Mouse (Mus musculus) spleen, postnatal 14 days (tissue): ENCODE results near the gene Dhdds.
A peak's percentile ranks its signal among the peaks of the same experiment; 100 is the strongest.
"Not testable (repeated sequence)": the region's sequence is repeated elsewhere in the genome, so short reads cannot be mapped to it uniquely, and the experiment has no call there.

ENCODE experiments used
- DNase-seq, 2 experiments: peaks; one replicate each; pipeline ENCODE4 v3.0.0; 2021 to 2022; ENCODE audit warnings: low spot score in 2 of 2

Gene Dhdds

DNA sequence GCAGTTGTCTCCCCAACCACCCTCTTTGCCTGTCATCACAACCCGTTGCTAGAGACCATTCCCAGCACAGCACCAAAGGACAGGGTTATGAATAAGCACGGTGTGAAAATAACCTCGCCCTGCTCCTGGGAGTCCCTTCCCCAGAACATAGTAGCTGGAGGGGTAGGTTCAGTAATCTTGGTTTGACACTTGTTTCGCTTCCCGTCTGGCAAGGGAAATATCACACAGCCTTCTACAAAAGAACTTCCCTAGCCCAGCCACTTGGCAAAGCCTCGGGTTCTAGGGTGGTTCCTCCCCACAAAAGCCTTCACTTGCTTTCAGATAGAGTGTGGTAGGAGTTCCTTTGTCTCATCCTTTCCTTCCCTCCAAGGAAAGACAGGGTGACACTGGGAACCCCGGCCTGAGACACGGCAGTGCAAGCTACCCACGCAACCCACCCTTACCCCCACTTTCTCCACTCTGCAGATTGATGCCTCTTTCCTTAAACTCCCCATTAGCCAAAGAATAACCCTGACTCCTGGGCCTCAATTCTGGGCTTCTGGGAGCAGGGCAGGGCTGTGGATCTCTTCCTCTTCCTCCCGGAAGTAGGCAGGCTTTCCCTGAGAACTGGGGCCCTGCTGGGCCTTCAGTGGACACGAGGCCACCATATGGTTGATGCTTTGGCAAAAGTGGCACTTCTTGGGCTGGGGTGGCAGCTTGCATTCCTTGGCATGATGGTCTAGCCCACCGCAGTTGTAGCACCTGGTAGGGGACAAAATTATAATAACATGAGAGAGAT is 5.1 kb upstream of the Dhdds start:
- DNase-seq: no peak

GRCm38 (mm10) chr4:134002903-134003302 is 2.2 kb upstream of the Dhdds start:
- DNase-seq: no peak

DNA sequence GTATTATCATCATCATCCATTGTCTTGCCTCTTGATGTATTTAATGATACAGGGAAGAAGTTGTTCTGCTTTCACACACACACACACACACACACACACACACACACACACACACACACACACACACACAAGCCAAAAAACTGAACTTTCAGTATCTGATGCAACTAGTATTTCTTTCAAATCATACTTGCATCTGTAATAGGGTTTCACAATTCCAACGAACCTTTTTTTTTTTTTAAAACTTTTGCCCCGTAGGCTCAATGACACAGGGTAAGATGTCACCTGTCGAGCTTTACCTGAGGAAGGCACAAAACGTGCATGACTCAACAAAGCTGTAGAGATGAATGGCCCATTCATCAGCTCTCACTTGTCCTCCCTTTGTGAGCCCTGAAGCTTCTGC is 1.5 kb upstream of the Dhdds start:
- DNase-seq: no peak

DNA sequence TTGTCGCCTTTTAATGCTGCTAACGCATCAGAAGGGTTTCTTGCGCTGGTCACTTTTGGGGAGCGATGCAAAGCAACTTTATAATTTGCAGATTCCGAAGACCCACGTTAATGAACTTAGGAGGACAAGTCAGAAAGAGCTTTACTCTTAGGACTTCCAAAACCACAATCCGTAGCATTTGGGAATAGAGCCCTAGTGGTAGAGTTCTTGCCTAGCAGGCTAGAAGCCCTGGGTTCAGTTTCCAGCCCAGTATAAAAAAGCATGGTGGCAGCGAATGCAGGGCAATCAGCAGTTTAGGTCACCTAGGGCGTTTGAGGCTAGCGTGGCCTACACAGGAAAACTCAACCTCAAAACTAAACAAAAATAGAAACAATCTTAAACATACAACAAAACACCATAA is 992 bp upstream of the Dhdds start:
- DNase-seq: no peak

DNA sequence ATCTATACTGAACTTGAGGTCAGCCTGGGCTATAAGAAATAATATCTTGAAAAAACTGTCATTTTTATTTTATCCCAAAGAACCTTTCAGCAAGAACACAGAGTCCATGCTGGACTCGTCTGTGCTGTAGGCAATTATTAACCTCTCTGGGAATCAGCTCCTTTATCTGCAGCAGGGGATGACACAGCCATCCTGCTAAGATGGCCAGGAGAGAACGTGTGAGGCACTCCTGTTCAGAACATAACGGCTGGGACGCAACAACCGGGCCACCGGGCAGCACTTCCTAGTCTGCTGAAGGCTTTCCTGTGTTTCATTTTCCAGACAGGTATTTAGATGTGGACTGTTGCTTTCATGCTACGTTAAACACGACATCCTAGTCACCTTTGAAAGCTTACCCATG is 6.0 kb downstream of the Dhdds start:
- no peak for DNase-seq

GRCm38 (mm10) chr4:133991087-133991660 is 9.5 kb downstream of the Dhdds start:
- no peak for DNase-seq

- DNase-seq: no peak
These were observed 10.7 kb downstream of the Dhdds start for GRCm38 (mm10) chr4:133990035-133990434.

DNA sequence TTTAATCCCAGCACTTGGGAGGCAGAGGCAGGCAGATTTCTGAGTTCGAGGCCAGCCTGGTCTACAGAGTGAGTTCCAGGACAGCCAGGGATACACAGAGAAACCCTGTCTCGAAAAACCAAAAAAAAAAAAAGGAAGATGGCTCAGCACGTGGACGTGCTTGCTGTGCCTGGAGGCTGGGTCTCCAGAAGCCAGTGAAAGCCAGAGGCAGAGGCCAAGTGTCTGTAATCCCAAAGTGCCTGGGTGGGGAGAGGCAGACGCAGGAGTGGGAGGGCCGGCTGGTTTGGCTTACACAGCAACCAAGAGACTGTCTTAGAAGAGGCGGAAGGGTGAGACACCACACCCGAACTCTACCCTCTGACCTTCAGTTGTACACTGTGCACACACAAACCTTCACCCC is 12.4 kb downstream of the Dhdds start:
- not testable (repeated sequence) for DNase-seq

GRCm38 (mm10) chr4:133982936-133983335 is 17.8 kb downstream of the Dhdds start:
- DNase-seq: no peak

DNA sequence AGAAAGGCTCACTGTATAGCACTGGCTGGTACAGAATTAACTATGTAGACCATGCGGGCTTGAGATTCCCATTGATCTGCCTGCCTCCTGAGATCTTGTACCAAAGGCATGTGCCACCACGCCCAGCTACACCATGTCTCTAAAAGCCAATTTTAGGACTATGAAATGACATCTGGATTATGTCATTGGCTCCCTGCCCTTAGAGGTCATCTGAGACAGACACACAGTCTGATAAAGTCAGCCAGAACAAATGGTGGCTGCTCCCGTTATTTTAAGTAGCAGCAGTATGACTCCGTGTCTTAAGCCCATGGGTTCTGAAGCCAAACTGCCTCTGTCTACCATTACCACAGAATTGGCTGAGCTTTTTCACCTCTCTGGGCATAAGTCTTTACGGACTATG is 20.2 kb downstream of the Dhdds start:
- DNase-seq: no peak

GRCm38 (mm10) chr4:133978021-133978711 is 22.6 kb downstream of the Dhdds start:
- DNase-seq: no peak

DNA sequence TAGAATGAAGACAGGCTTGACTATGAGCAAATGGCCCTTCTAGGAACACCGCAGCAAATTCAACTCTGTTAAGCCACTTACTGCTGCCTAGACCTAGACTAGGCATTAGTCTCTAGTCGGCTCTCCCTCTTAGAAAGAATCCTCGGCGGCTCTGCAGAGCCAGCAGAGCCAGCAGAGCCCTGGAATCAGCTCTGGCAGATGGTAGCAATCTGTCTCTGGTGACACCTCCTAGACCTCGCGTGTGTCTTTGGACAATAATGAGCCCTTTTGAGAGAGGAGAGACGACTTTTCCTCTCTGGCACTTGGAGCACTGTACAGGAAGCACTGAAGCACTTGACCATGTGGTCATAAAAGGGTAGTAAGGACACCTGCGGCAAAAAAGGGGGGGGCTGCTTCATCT is 29.0 kb downstream of the Dhdds start:
- DNase-seq: no peak

GRCm38 (mm10) chr4:133970876-133971275 is 29.8 kb downstream of the Dhdds start:
- no peak for DNase-seq

DNA sequence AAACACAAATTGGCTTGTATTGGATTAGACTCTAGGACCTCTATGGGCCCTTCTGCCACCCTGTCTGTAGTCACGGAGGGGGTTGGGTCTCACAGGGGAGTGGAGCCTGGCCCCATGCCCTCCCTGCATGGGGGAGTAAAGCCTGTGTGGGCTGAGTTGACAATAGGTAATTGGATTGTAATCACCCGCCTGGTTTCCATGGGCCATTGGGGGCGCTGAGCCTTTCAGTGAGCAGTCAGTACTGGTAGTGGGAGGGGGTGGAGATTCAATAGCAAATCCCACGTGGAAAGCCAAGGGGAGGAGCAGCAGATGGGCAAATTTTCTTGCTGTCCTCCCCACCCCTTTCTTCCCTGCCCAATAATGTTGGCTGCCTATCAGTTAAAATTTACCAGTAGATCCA is 30.5 kb downstream of the Dhdds start:
- DNase-seq: no peak

GRCm38 (mm10) chr4:133969114-133969770 is 31.5 kb downstream of the Dhdds start:
- DNase-seq: no peak

DNA sequence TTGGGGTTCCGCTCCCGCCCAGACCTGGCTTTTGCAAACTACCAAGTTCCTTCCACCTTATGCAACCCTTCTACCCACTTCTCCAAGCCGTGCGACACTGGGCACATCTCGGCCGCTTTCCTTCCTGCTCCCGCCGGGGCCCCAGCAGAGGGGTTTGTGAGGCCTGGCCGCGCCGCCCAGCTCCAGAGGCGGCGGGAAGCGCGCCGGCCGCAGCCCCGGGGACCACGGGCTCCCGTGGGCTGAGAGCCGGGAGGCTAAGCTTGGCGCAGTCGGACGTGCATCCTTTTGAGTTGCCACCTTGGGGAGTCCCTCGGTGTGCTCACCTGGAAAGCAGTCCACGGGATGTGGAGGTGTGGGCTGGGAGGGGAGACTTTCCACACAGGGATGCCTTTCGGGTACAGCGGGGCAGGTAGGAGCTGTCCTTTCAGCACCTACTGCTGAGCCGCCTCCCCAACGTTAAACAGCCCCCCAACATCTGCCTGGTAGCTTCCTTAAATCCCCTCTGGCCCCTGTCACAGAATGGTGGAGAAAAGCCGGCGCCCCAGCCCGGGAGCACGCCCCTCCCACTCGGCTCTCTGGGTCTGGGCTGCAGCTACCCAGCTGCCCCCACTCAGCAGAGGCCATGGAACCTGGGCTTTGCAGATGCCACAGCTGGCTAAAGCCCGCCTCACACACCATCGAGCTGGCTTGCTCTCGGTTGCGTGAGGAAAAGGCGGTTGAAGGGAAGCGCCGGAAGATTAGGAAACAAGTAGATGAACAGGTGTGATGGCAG is 32.4 kb downstream of the Dhdds start, which contains the start of gene Hmgn2:
Gene Hmgn2, minus strand, starts transcription at position 501 of the 772 bp plus-strand sequence.
- DNase-seq: peak; percentile 26 to 47

DNA sequence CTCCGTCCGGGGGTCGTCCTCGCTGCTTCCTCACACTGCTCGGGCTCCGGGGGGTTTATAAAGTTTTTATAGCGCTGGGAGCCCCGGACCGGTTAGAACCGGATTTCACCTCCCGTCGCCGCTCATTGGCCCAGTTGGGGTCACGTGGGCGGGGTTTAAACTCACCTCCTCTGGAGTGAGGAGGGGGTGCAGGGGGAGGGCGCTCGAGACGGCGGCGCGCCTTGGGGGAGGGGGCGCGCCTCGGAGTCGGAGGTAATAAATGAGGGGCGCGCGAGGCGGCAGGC is 32.9 kb downstream of the Dhdds start:
- DNase-seq: peak; percentile 74 to 84

- peak; percentile 98 to 99 for DNase-seq
These were observed 33.4 kb downstream of the Dhdds start for GRCm38 (mm10) chr4:133967138-133967865.

DNA sequence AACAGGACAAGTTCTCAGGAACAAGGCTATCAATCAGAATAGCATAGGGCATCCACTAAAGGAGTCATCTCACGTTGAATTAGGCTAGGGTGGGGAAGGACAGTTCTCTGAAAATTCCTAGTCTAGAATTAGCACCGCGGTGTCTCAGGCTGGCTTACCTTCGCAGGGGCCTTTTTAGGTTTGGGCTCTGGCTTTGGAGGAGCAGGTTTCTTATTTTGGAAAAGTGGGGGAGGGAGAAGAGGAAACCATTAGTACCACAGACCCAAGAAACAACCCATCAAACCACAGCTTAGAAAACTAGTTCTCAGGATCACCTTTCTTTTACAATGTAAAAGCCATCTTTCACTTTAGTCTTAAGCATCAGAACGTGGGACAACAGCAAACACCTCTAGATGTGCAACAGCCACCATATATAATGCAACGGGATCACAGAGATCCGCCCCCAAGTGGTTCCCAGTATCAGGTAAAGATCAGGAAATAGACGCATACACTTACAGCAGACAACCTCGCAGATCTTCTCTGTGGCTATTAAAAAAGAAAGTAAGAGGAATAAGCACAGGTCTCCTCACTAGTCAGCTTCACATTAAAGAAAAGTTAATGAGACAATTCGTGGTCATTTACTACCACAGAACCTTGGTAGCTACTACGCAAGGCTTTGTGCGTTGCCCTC is 34.3 kb downstream of the Dhdds start:
- no peak for DNase-seq

DNA sequence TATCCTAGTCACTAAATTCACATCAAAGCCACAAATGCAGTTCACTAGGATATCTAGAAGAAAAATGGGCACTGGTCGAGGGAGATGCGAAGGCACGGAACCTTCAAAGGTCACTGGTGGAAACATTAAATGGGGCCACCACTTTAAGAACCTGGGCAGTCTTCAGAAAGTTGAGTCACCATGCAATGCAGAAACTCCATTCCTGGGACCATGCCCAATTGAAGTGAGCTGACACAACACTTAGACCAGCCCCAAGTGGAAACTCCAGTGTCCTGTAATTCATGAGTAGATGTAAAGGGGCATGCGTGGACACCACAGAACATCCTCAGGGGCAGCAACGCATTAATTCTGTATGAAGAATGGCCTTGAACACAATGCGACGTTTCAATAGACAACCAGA is 38.2 kb downstream of the Dhdds start:
- DNase-seq: no peak

DNA sequence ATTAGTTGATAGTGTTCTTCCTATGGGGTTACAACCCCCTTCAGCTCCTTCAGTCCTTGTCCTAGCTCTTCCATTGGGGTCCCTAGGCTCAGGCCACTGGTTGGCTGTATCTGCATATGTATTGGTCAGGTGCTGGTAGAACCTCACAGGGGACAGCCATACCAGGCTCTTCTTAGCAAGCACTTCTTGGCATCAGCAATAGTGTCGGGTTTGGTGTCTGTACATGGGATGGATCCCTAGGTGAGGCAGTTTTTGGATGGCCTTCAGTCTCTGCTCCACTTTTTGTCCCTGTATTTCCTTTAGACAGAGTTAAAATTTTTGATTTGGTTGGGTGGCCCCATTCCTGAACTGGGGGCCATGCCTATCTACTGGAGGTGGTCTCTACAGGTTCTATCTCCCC is 41.8 kb downstream of the Dhdds start:
- no peak for DNase-seq
